Mouse (Mus musculus): ENCODE results near the gene Cdc42bpg. TPM values are rescaled to one million over a fixed set of nuclear protein-coding genes. Genes with fewer than 3 reads are reported as not detected.

The Cdc42bpg gene
- polyA plus RNA-seq, 1 experiment from 2014 or later = 0.58 TPM

DNA sequence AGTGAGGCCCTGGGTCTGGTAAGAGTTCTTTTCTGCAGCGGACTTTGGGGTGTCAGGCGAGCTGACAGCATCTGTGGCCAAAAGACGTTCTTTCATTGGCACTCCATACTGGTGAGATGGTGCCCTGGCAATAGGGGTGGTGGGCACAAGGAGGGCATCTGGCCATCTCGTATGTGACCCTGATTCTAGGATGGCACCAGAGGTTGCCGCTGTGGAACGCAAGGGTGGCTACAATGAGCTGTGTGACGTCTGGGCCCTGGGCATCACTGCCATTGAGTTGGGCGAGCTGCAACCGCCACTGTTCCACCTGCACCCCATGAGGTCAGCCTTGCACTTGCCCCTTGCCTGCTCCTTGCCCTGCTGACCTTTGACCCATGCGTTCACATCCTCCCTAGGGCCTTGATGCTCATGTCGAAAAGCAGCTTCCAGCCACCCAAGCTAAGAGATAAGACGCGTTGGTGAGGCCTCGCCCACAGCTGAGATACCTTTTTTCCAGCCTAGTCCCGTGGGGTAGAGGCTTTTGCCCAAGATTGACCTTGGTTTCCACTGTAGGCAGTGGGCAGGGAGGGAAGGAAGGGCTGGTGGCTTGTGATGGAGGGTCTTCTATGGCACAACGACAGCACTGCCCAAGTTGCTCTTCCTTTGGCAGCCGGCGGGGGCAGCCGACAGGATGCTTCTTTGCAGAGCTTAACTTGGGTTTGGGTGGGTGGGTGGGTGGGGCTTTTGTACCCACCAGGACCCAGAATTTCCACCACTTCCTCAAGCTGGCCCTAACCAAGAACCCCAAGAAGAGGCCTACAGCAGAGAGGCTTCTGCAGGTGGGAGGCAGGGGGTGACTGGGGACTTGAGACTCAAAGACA lies 37.0 kb downstream of the Cdc42bpg start:
- Histone ChIP-seq H3K27me3 (ENCODE audit: control insufficient read depth, insufficient read depth, low read length) (no peaks in the 10 kb centered on the region), H3K9me3 (ENCODE audit: control insufficient read depth, low read length) (no peaks in the 10 kb centered on the region), H3K36me3 (ENCODE audit: control insufficient read depth, insufficient read depth, low read length) (peaks cover 19% of the 10 kb centered on the region), H3K4me3 (ENCODE audit: low read depth, low read length) (no peak overlapping the region), H3K4me1 (ENCODE audit: control insufficient read depth, insufficient read depth, low read length) (no peaks in the 10 kb centered on the region), H3K9ac (ENCODE audit: low read length) (no peak overlapping the region), H3K4me2 (ENCODE audit: low read depth) (no peak overlapping the region), H3K27ac (ENCODE audit: low read depth, low read length) (no peak overlapping the region)
- DNase-seq (ENCODE audit: low spot score) (no peak), ATAC-seq (ENCODE audit: insufficient read depth, low FRiP score, low TSS enrichment) (no peak)
- 89% methylated on average over 19 of the region's 19 CpGs for WGBS

DNA sequence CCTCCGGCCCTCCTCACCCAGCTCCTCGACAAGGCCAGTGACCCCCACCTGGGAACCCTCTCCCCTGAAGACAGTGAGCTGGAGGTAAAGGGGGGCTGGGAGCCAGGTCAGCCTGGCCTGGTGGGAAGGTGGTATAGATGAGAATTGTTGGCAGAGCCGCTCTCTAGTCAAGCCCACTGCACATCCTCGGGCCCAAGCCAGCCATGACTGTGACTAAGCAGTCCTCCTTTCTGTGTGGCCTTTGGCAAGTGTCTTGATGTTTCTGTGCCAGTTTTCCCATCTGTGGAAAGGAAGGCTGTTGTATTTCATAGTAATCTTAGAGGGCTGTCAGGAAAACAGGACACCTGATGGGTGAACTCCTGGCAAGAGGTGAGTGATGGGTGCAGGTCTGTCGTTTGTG lies 37.7 kb downstream of the Cdc42bpg start:
- Histone ChIP-seq H3K4me3 (ENCODE audit: low read depth, low read length) (no peak overlapping the region), H3K27ac (ENCODE audit: low read depth, low read length) (no peak overlapping the region), H3K4me2 (ENCODE audit: low read depth) (no peak overlapping the region), H3K27me3 (ENCODE audit: control insufficient read depth, insufficient read depth, low read length) (no peaks in the 10 kb centered on the region), H3K9me3 (ENCODE audit: control insufficient read depth, low read length) (no peaks in the 10 kb centered on the region), H3K9ac (ENCODE audit: low read length) (no peak overlapping the region), H3K36me3 (ENCODE audit: control insufficient read depth, insufficient read depth, low read length) (peaks cover 13% of the 10 kb centered on the region), H3K4me1 (ENCODE audit: control insufficient read depth, insufficient read depth, low read length) (no peaks in the 10 kb centered on the region)
- DNase-seq (ENCODE audit: low spot score) (no peak), ATAC-seq (ENCODE audit: insufficient read depth, low FRiP score, low TSS enrichment) (no peak)
- WGBS = 90% methylated on average over 5 of the region's 5 CpGs

DNA sequence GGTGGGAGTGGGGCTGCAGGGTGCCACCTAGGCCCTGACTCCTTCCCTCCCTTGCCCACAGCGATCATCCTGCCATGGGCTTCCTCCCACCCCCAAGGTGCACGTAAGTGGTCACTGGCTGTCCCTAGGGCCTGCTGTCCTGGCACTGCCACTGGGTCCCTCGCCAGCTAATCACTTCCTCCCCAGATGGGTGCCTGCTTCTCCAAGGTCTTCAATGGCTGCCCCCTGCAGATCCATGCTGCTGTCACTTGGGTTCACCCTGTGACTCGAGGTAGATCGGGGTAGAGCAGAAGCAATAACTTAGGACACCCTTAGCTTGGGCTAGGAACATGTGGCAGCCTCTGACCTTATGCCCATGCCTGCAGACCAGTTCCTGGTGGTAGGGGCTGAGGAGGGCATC lies 39.8 kb downstream of the Cdc42bpg start:
- no peak for ATAC-seq (ENCODE audit: insufficient read depth, low FRiP score, low TSS enrichment)
- H3K36me3 ChIP-seq (ENCODE audit: control insufficient read depth, insufficient read depth, low read length) = peaks cover 11% of the 10 kb centered on the region
- WGBS = 91% methylated on average over 5 of the region's 5 CpGs

DNA sequence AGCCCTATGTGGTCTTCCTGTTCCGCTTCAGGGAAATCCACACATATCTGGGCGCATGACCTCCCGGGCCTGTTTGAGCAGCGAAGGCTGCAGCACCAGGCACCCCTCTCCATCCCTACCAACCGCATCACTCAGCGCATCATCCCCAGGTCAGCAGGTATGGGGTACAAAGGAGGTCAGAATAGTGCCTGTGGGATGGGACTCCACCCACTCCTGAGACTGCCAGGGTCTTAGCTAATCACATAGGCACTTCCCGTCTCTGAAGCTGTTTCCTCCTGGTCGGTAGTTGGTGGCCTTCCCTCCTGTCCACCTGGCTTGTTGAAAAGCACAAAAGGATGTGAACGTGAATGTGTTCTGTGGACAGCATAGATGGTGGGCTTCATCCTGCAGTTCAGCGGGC lies 40.4 kb downstream of the Cdc42bpg start:
- 92% methylated on average over 10 of the region's 10 CpGs for WGBS
- Histone ChIP-seq H3K4me2 (ENCODE audit: low read depth) (no peak overlapping the region), H3K4me3 (ENCODE audit: low read depth, low read length) (no peak overlapping the region), H3K27me3 (ENCODE audit: control insufficient read depth, insufficient read depth, low read length) (no peaks in the 10 kb centered on the region), H3K4me1 (ENCODE audit: control insufficient read depth, insufficient read depth, low read length) (no peaks in the 10 kb centered on the region), H3K9me3 (ENCODE audit: control insufficient read depth, low read length) (no peaks in the 10 kb centered on the region), H3K27ac (ENCODE audit: low read depth, low read length) (no peak overlapping the region), H3K36me3 (ENCODE audit: control insufficient read depth, insufficient read depth, low read length) (peaks cover 11% of the 10 kb centered on the region), H3K9ac (ENCODE audit: low read length) (no peak overlapping the region)
- ATAC-seq (ENCODE audit: insufficient read depth, low FRiP score, low TSS enrichment) = no peak
- no peak for DNase-seq (ENCODE audit: low spot score)

More for the DNA sequence above, 39.8 kb downstream of the Cdc42bpg start:
- Histone ChIP-seq H3K27me3 (ENCODE audit: control insufficient read depth, insufficient read depth, low read length) (no peaks in the 10 kb centered on the region), H3K4me1 (ENCODE audit: control insufficient read depth, insufficient read depth, low read length) (no peaks in the 10 kb centered on the region), H3K4me3 (ENCODE audit: low read depth, low read length) (no peak overlapping the region), H3K9me3 (ENCODE audit: control insufficient read depth, low read length) (no peaks in the 10 kb centered on the region), H3K27ac (ENCODE audit: low read depth, low read length) (no peak overlapping the region), H3K9ac (ENCODE audit: low read length) (no peak overlapping the region), H3K4me2 (ENCODE audit: low read depth) (no peak overlapping the region)
- DNase-seq (ENCODE audit: low spot score) = no peak

DNA sequence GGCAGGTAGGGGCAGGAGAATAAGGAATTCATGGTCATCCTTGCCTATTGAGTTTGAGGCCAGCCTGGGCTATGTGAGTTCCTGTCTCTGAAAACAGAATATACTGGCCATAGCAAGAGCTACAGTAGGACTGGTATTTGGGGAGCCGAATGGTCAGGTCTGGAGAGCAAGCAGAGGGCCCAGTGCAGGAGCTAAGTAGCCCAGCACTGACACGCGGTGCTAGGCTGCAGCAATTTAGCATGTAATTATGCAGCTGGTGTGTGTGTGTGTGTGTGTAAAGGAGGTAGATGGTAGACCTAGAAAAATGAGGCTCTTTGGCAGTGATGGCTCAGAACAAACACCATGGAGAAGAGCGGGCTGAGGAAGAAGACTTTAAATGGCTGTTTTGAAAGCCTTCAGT lies 41.4 kb downstream of the Cdc42bpg start:
- H3K9ac ChIP-seq (ENCODE audit: low read length) = no peak overlapping the region
- peaks cover 11% of the 10 kb centered on the region for H3K36me3 ChIP-seq (ENCODE audit: control insufficient read depth, insufficient read depth, low read length)
- ATAC-seq (ENCODE audit: insufficient read depth, low FRiP score, low TSS enrichment) = no peak
- H3K9me3 ChIP-seq (ENCODE audit: control insufficient read depth, low read length) = no peaks in the 10 kb centered on the region
- 96% methylated on average over 4 of the region's 4 CpGs for WGBS
- no peak overlapping the region for H3K4me2 ChIP-seq (ENCODE audit: low read depth)
- no peak for DNase-seq (ENCODE audit: low spot score)
- no peak overlapping the region for H3K27ac ChIP-seq (ENCODE audit: low read depth, low read length)
- H3K4me1 ChIP-seq (ENCODE audit: control insufficient read depth, insufficient read depth, low read length) = no peaks in the 10 kb centered on the region
- H3K27me3 ChIP-seq (ENCODE audit: control insufficient read depth, insufficient read depth, low read length) = no peaks in the 10 kb centered on the region
- no peak overlapping the region for H3K4me3 ChIP-seq (ENCODE audit: low read depth, low read length)

DNA sequence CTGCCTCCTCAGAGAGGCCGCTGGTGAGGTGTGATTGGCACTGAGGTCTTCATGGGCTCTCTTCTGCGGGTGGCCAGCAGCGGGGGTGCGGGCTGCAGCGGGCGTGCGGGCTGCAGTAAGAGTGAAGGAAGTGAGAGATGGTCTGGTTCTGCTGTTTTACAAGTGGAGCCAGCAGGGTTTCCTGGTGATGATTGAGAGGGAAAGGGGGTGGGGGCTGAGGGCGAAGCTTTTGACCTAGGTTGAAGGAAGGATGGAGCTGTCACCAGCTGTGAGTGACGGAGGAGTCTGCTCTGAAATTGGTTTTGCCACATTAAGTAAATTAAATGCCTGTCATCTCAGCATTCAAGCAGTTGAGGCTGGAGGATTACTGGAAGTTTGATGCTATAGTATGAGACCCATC lies 42.5 kb downstream of the Cdc42bpg start:
- Histone ChIP-seq H3K4me3 (ENCODE audit: low read depth, low read length) (no peak overlapping the region), H3K9me3 (ENCODE audit: control insufficient read depth, low read length) (no peaks in the 10 kb centered on the region), H3K4me2 (ENCODE audit: low read depth) (no peak overlapping the region), H3K9ac (ENCODE audit: low read length) (no peak overlapping the region), H3K36me3 (ENCODE audit: control insufficient read depth, insufficient read depth, low read length) (peaks cover 11% of the 10 kb centered on the region), H3K4me1 (ENCODE audit: control insufficient read depth, insufficient read depth, low read length) (no peaks in the 10 kb centered on the region), H3K27me3 (ENCODE audit: control insufficient read depth, insufficient read depth, low read length) (no peaks in the 10 kb centered on the region), H3K27ac (ENCODE audit: low read depth, low read length) (0 out of 2 replicates have a peak overlapping the region, but pooled peaks have one; percentile 34)
- ATAC-seq (ENCODE audit: insufficient read depth, low FRiP score, low TSS enrichment) = no peak
- DNase-seq (ENCODE audit: low spot score) = no peak
- 57% methylated on average over 9 of the region's 9 CpGs for WGBS

DNA sequence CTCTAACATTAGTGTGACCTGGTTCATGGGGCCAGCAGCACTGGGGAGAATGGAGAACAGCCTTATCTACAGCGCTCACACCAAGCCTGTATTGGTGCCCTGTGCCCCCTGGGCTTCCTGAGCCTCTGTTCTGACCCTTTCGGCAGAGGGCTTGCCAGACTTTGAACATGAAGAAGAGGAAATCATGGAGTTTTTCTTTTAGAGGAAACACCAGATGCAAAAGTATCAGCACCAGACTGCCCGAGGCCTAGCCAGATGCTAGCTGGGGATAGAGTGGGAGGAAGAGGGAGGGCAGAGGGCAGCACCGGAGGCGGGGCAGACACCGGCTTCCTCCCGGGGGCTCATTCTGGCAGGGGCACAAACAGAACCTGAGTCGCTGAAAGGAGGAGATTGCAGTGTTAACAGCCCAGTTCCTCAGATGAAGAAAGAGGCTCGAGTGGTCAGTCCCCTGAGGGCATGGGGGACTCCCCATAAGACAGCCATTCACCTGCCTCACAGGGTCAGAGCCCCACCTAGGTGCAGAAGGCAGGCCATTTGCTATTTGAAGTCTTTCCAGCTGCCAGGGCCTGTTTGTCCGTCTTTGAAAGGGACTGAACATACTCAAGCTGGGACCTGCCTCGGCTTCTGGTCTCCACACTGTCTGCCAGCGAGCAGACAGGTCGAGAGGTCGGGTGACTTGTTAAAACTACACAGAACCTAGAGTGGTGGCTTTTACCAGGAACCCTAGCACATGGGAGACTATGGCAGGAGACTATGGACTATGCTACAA lies 43.1 kb downstream of the Cdc42bpg start:
- no peak for DNase-seq (ENCODE audit: low spot score)
- Histone ChIP-seq H3K36me3 (ENCODE audit: control insufficient read depth, insufficient read depth, low read length) (peaks cover 9% of the 10 kb centered on the region), H3K4me1 (ENCODE audit: control insufficient read depth, insufficient read depth, low read length) (no peaks in the 10 kb centered on the region), H3K27ac (ENCODE audit: low read depth, low read length) (0 out of 2 replicates have a peak overlapping the region, but pooled peaks have one; percentile 8), H3K9me3 (ENCODE audit: control insufficient read depth, low read length) (no peaks in the 10 kb centered on the region), H3K4me2 (ENCODE audit: low read depth) (no peak overlapping the region), H3K4me3 (ENCODE audit: low read depth, low read length) (no peak overlapping the region), H3K27me3 (ENCODE audit: control insufficient read depth, insufficient read depth, low read length) (no peaks in the 10 kb centered on the region), H3K9ac (ENCODE audit: low read length) (no peak overlapping the region)
- ATAC-seq (ENCODE audit: insufficient read depth, low FRiP score, low TSS enrichment) = no peak
- 35% methylated on average over 14 of the region's 14 CpGs for WGBS

DNA sequence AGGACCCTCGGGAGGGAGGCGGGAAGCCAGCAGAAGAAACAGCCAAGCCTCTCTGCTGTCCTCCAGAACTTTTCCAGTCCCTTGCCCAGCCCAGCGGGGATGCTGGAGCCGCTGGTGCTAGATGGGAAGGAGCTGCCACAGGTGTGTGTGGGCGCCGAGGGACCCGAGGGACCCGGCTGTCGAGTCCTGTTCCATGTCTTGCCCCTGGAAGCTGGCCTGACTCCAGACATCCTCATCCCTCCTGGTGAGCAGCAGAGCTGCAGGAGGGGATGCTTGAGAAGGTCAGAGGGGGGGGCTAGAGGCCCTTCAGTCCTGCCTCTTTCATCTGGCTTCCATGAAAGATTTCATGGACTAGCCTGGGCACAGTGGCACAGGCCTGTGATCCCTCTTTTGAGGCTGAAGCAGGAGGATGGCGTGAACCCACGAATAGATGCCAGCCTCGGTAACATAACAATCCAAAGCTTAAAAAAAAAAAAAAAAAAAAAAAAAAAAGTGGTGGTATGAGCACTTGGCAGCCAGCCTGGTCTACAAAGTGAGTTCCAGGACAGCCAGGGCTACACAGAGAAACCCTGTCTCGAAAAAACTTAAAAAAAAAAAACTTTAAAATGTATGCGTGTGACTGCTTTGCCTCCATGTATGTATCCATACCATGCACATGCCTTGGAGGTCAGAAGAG lies 45.3 kb downstream of the Cdc42bpg start:
- no peak overlapping the region for H3K9ac ChIP-seq (ENCODE audit: low read length)
- no peaks in the 10 kb centered on the region for H3K27me3 ChIP-seq (ENCODE audit: control insufficient read depth, insufficient read depth, low read length)
- no peaks in the 10 kb centered on the region for H3K4me1 ChIP-seq (ENCODE audit: control insufficient read depth, insufficient read depth, low read length)
- H3K27ac ChIP-seq (ENCODE audit: low read depth, low read length) = no peak overlapping the region
- H3K4me3 ChIP-seq (ENCODE audit: low read depth, low read length) = no peak overlapping the region
- H3K4me2 ChIP-seq (ENCODE audit: low read depth) = no peak overlapping the region
- peaks cover under 1% of the 10 kb centered on the region for H3K36me3 ChIP-seq (ENCODE audit: control insufficient read depth, insufficient read depth, low read length)
- H3K9me3 ChIP-seq (ENCODE audit: control insufficient read depth, low read length) = no peaks in the 10 kb centered on the region
- ATAC-seq (ENCODE audit: insufficient read depth, low FRiP score, low TSS enrichment) (no peak), DNase-seq (ENCODE audit: low spot score) (no peak)
- 68% methylated on average over 14 of the region's 14 CpGs for WGBS

All from neural tube, embryonic 11.5 days (tissue).